Mouse (Mus musculus): Measurements from ENCODE around the gene Fam133b.

DNA sequence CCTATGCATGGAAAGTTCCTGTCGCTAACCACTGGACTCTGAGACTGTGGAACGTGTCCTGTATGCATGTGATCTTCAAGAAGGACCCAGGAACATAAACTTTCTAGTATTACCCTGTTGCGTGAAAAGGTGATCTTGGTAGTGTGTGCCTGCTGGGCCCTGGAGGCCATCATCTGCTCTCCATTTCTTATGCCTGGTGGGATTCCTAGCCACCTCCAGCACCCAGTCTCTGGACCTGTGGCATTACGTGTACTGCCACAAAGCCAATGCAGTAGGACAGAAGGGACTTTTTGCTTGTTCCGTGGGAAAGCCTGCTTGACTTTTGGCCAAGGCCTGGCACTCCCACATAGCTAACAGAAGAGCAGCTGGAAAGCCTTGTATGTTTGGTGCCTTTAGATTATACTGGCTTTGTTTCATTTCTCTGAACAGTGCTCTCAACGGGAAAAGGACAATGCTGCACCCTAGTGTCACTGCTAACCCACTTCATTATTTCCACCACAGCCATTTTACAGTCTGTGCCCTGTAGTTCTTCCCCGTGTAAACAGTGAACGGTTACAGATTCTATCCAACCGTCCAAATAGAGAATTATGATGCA lies 27.1 kb upstream of the Fam133b start:
- TF ChIP-seq POLR2A (IDR thresholded peaks at IDR 0.05; ENCODE audit: low read depth, low read length) = no peak
- no peak for TF ChIP-seq CTCF (IDR thresholded peaks at IDR 0.05; ENCODE audit: borderline replicate concordance, insufficient read depth, low read length)
